ENCODE assay signal across 18 mouse cellular contexts in genomic region chr5:136548776-136549175, GRCm38 (mm10). TPM values are rescaled to one million over a fixed set of nuclear protein-coding genes. Genes with fewer than 3 reads are reported as not detected.
DNase-seq lines count a peak whose midpoint lies in the region; ATAC-seq and TF ChIP-seq lines count a peak whose summit lies in the region.
"Had no signal": no experiment of that assay in that cellular context is flagged by ENCODE, and none has a peak within 500 bp of the region (broad histone marks: within the 10 kb centered on the region; RNA-seq: fewer than 3 reads in every experiment).

No protein-coding gene starts in this region.

- H3K27ac ChIP-seq in forebrain, postnatal 0 days (ENCODE audit: low read depth, low read length): no peak overlapping the region
- no peak overlapping the region for H3K27ac ChIP-seq in forebrain, embryonic 13.5 days
- no peak overlapping the region for H3K27ac ChIP-seq in midbrain, postnatal 0 days (ENCODE audit: low read depth, low read length)
- H3K27ac ChIP-seq in midbrain, embryonic 16.5 days (ENCODE audit: low read length): no peak overlapping the region
- H3K27ac ChIP-seq: embryonic facial prominence, embryonic 13.5 days; gastrocnemius, adult 2 months; hindbrain, embryonic 10.5 days; hindbrain, embryonic 15.5 days had no signal

- H3K4me1 ChIP-seq in forebrain, postnatal 0 days (ENCODE audit: insufficient read depth): no peaks in the 10 kb centered on the region
- H3K4me1 ChIP-seq in forebrain, embryonic 13.5 days: peaks cover 68% of the 10 kb centered on the region
- 0 out of 2 replicates have a peak, but pooled peaks cover 5% of the 10 kb centered on the region for H3K4me1 ChIP-seq in midbrain, postnatal 0 days (ENCODE audit: insufficient read depth, low read length)
- peaks cover 19% of the 10 kb centered on the region for H3K4me1 ChIP-seq in midbrain, embryonic 16.5 days (ENCODE audit: control insufficient read depth, insufficient read depth, low read length)

- no peak for ATAC-seq in forebrain, postnatal 0 days
- ATAC-seq in forebrain, embryonic 13.5 days: no peak
- no peak for ATAC-seq in midbrain, postnatal 0 days (ENCODE audit: low FRiP score)
- ATAC-seq in midbrain, embryonic 16.5 days: no peak
- ATAC-seq: intestine, embryonic 16.5 days had no signal

- H3K9ac ChIP-seq in forebrain, postnatal 0 days: no peak overlapping the region
- H3K9ac ChIP-seq in forebrain, embryonic 13.5 days: no peak overlapping the region
- no peak overlapping the region for H3K9ac ChIP-seq in midbrain, postnatal 0 days (replicated peaks; ENCODE audit: low read length, poor library complexity, severe bottlenecking)
- no peak overlapping the region for H3K9ac ChIP-seq in midbrain, embryonic 16.5 days (ENCODE audit: low read depth, low read length)
- H3K9ac ChIP-seq: embryonic facial prominence, embryonic 13.5 days; heart, embryonic 12.5 days; hindbrain, embryonic 15.5 days had no signal

- peak; percentile 51 to 75 for DNase-seq in cerebellum, postnatal 10 days
- DNase-seq in cerebellum, postnatal 25 days: no peak
- peak; percentile 11 for DNase-seq in forebrain, postnatal 0 days
- peak; percentile 13 for DNase-seq in midbrain, postnatal 0 days (ENCODE audit: low spot score)
- DNase-seq in spleen, postnatal 14 days (ENCODE audit: low spot score in 2 of 2): no peak
- DNase-seq: adrenal gland, adult 8-10 months; cerebellum, adult 2 months; cerebellum, postnatal 36 days; gastrocnemius, adult 2 months; gastrocnemius, postnatal 25 days had no signal

- H3K4me2 ChIP-seq in forebrain, postnatal 0 days (ENCODE audit: low read depth): no peak overlapping the region
- H3K4me2 ChIP-seq in forebrain, embryonic 13.5 days: no peak overlapping the region
- no peak overlapping the region for H3K4me2 ChIP-seq in midbrain, postnatal 0 days (ENCODE audit: low read depth, low read length, poor library complexity, severe bottlenecking)
- no peak overlapping the region for H3K4me2 ChIP-seq in midbrain, embryonic 16.5 days (ENCODE audit: low read length)
- H3K4me2 ChIP-seq: embryonic facial prominence, embryonic 13.5 days; heart, embryonic 12.5 days; hindbrain, embryonic 15.5 days had no signal

- WGBS in forebrain, postnatal 0 days: 28% methylated on average over 2 of the region's 2 CpGs
- WGBS in forebrain, embryonic 13.5 days: 52% methylated on average over 2 of the region's 2 CpGs
- WGBS in midbrain, postnatal 0 days: 43% methylated on average over 2 of the region's 2 CpGs
- 24% methylated on average over 2 of the region's 2 CpGs for WGBS in midbrain, embryonic 16.5 days

- no peaks in the 10 kb centered on the region for H3K9me3 ChIP-seq in forebrain, postnatal 0 days (ENCODE audit: low read length)
- H3K9me3 ChIP-seq in forebrain, embryonic 13.5 days (replicated peaks): no peaks in the 10 kb centered on the region
- no peaks in the 10 kb centered on the region for H3K9me3 ChIP-seq in midbrain, postnatal 0 days (ENCODE audit: low read length)
- H3K9me3 ChIP-seq in midbrain, embryonic 16.5 days (replicated peaks; ENCODE audit: control insufficient read depth, low read length, poor library complexity, severe bottlenecking): no peaks in the 10 kb centered on the region
- H3K9me3 ChIP-seq: embryonic facial prominence, embryonic 13.5 days; heart, embryonic 12.5 days; hindbrain, embryonic 10.5 days; hindbrain, embryonic 15.5 days had no signal

- no peaks in the 10 kb centered on the region for H3K36me3 ChIP-seq in forebrain, postnatal 0 days (ENCODE audit: insufficient read depth)
- H3K36me3 ChIP-seq in forebrain, embryonic 13.5 days (ENCODE audit: poor library complexity, severe bottlenecking): no peaks in the 10 kb centered on the region
- no peaks in the 10 kb centered on the region for H3K36me3 ChIP-seq in midbrain, postnatal 0 days (ENCODE audit: insufficient read depth, low read length)
- no peaks in the 10 kb centered on the region for H3K36me3 ChIP-seq in midbrain, embryonic 16.5 days (ENCODE audit: control insufficient read depth, insufficient read depth, low read length)
- H3K36me3 ChIP-seq: embryonic facial prominence, embryonic 13.5 days; heart, embryonic 12.5 days; hindbrain, embryonic 15.5 days had no signal

- H3K4me3 ChIP-seq in forebrain, postnatal 0 days (ENCODE audit: low read depth, low read length): no peak overlapping the region
- no peak overlapping the region for H3K4me3 ChIP-seq in forebrain, embryonic 13.5 days
- no peak overlapping the region for H3K4me3 ChIP-seq in midbrain, postnatal 0 days (ENCODE audit: low read depth, low read length)
- H3K4me3 ChIP-seq in midbrain, embryonic 16.5 days (ENCODE audit: low read depth, low read length): no peak overlapping the region
- H3K4me3 ChIP-seq: embryonic facial prominence, embryonic 13.5 days; gastrocnemius, adult 2 months; heart, embryonic 12.5 days; hindbrain, embryonic 10.5 days; hindbrain, embryonic 15.5 days had no signal

- no peak for TF ChIP-seq CTCF in forebrain, postnatal 0 days (IDR thresholded peaks at IDR 0.05; ENCODE audit: low read depth)
- TF ChIP-seq CTCF in midbrain, postnatal 0 days (IDR thresholded peaks at IDR 0.05): no peak

- no peaks in the 10 kb centered on the region for H3K27me3 ChIP-seq in forebrain, postnatal 0 days (ENCODE audit: insufficient read depth, low read length)
- H3K27me3 ChIP-seq in forebrain, embryonic 13.5 days: no peaks in the 10 kb centered on the region
- H3K27me3 ChIP-seq in midbrain, postnatal 0 days (ENCODE audit: insufficient read depth, low read length): no peaks in the 10 kb centered on the region
- no peaks in the 10 kb centered on the region for H3K27me3 ChIP-seq in midbrain, embryonic 16.5 days (ENCODE audit: control insufficient read depth, insufficient read depth, low read depth, low read length)
- H3K27me3 ChIP-seq: CH12.LX; heart, embryonic 12.5 days; hindbrain, embryonic 15.5 days had no signal

RNA-seq across cellular contexts. Expression of gene Cux1, which starts 18.5 kb away (rescaled TPM):
- total RNA-seq in forebrain, postnatal 0 days (2014; rRNA removed): 124 and 141 TPM in 2 replicates
- polyA plus RNA-seq in forebrain, postnatal 0 days (2015; fragmentation: Nextera tagmentation; extraction: Ambion mirVana): 82.9 and 86.0 TPM in 2 replicates
- polyA plus RNA-seq in forebrain, embryonic 13.5 days (2015; fragmentation: Nextera tagmentation; extraction: Ambion mirVana): 139 and 143 TPM in 2 replicates
- total RNA-seq in midbrain, postnatal 0 days (2014; rRNA removed): 130 and 133 TPM in 2 replicates
- polyA plus RNA-seq in midbrain, postnatal 0 days (2015; fragmentation: Nextera tagmentation; extraction: Ambion mirVana): 89.0 and 97.9 TPM in 2 replicates
- polyA plus RNA-seq in midbrain, embryonic 16.5 days (2015; fragmentation: Nextera tagmentation; extraction: Ambion mirVana): 109 and 117 TPM in 2 replicates

Comparison
In these comparisons a context has a peak if more than half of its experiments do, and no peak if none do; other contexts are left out.
1. DNase-seq: peak in cerebellum, postnatal 10 days (2 of 2), forebrain, postnatal 0 days (single experiment) and midbrain, postnatal 0 days (single experiment); none in cerebellum, postnatal 25 days (0 of 2) and spleen, postnatal 14 days (0 of 2).